Mouse (Mus musculus): Measurements from ENCODE around the gene Kcnk18. TPM values are rescaled to one million over a fixed set of nuclear protein-coding genes. Genes with fewer than 3 reads are reported as not detected.

The Kcnk18 gene
- polyA plus RNA-seq (2012; rRNA removed) = not detected in 2 replicates

DNA sequence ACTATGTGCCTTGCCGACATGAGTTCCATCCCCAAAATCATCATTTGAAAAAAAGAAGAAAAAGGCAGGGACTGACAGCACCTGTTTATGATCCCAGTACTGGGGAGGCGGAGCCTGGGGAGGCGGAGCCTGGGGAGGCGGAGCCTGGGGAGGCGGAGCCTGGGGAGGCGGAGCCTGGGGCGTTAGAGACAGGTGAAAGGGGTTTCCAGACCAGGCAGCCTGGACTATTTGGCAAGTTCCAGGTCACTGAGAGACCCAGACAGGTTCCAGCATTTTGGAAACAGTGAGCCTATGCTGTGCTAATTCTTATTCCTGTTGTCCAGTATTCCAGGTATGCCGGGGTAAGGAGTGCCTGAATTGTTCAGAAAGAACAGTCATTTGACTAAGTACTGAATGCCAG, at the start of gene Kcnk18:
Gene Kcnk18 (plus strand): TSS at position 224 of the 400 bp plus-strand sequence.

DNA sequence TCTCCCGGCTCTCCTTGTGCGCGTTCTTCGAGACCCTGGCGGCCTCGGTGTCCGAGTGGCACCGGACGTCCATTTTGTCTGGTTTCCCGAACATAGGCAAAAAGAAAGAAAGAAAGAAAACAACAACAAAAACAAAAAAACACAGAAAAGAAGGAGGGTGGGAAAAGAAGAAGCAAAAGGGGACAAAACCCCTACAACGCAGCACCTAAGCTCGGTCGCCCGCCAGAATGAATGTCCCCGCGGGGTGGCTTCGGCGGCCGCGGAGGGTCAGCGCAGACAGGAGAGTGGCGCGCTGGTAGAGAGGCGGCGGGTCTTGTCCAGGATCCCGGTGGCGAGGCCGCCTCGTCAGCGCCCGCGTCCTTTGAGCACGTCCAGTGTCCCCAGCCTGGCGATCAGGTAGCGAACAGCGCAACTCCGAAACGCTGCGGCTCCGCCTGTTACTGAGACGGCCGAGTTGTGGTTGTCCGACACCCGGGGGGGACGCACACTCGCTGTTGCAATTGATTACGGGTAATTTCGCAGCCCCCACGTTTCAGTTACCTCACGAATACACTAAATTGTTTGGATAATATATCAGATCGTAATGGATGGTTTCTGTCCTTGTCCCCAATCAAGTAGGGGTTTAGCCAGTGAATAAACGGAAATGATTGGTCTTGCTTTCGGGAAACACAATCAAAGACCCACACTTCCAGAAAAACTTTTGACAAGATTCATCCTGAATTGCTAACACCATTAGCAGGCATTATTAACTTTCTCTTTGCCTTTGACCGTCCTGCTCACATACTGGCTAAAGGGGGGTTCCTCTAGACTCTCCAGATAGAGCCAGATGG, 48.9 kb upstream of the Kcnk18 start, which contains the start of gene Vax1:
Gene Vax1 (minus strand): TSS at position 121 of the 830 bp plus-strand sequence.

DNA sequence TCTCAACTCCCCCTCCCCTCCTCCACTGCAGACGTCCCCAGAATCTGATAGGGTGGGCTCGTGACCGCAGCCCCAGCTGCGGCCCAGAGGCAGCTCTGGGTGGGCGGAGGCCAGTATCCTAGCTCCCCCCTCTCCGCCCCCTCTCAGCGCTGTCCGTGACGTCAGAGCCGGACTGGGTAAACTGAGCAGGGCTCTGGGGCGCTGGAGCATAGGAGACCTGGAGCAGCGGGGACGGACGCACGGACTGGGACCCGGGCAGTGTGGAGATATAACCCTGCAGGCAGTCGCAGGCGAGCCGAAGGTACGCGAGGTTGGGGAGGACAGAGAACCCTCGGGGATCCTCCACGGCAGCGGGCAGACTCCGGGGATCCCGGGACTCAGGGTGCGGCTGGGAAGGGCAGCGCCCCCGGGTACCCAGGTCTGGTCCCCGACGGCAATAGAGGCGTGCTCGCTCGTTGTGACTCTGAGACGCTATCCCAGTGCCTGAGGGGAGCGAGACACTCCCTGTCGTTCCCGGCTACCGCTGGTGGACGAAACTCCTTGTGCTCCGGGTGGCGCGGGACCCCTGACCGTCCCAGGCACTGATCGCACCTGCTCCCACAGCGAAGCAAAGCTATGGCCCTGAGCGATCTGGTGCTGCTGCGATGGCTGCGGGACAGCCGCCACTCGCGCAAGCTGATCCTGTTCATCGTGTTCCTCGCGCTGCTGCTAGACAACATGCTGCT, 41.9 kb downstream of the Kcnk18 start, which contains the start of gene Slc18a2:
Gene Slc18a2 (plus strand): TSS at position 179 of the 725 bp plus-strand sequence.

Other genes starting within 250 kb of the Kcnk18 start
- gene Shtn1, start 143.1 kb upstream of the Kcnk18 start, polyA plus RNA-seq (2012; rRNA removed) = 2.2 and 2.6 TPM in 2 replicates
- gene Vax1, start 49.2 kb upstream of the Kcnk18 start, polyA plus RNA-seq (2012; rRNA removed) = not detected in 2 replicates
- 1.6 and 2.4 TPM in 2 replicates for gene Slc18a2, start 41.7 kb downstream of the Kcnk18 start, polyA plus RNA-seq (2012; rRNA removed)
- gene Rps12-ps3, start 103.1 kb downstream of the Kcnk18 start, polyA plus RNA-seq (2012; rRNA removed) = 4,271 and 4,341 TPM in 2 replicates
- gene Pdzd8, start 126.6 kb downstream of the Kcnk18 start, polyA plus RNA-seq (2012; rRNA removed) = 9.9 and 13.2 TPM in 2 replicates
- not detected in 2 replicates for gene Emx2, start 239.2 kb downstream of the Kcnk18 start, polyA plus RNA-seq (2012; rRNA removed)